Comparison of ENCODE assay signal across 16 mouse cellular contexts in genomic region chr12:117314987-117315386, GRCm38 (mm10).
DNase-seq lines count a peak whose midpoint lies in the region; ATAC-seq and TF ChIP-seq lines count a peak whose summit lies in the region.
"Had no signal": no experiment of that assay in that cellular context is flagged by ENCODE, and none has a peak within 500 bp of the region (broad histone marks: within the 10 kb centered on the region; RNA-seq: fewer than 3 reads in every experiment).

No protein-coding gene starts in this region.

- no peaks in the 10 kb centered on the region for H3K36me3 ChIP-seq in forebrain, embryonic 16.5 days (ENCODE audit: control insufficient read depth, insufficient read depth)
- no peaks in the 10 kb centered on the region for H3K36me3 ChIP-seq in limb, embryonic 14.5 days (ENCODE audit: control insufficient read depth, insufficient read depth, low read length)
- no peaks in the 10 kb centered on the region for H3K36me3 ChIP-seq in neural tube, embryonic 15.5 days
- H3K36me3 ChIP-seq: embryonic facial prominence, embryonic 15.5 days had no signal

- H3K27me3 ChIP-seq in forebrain, embryonic 16.5 days (replicated peaks; ENCODE audit: control insufficient read depth, insufficient read depth, low read length) = no peaks in the 10 kb centered on the region
- no peaks in the 10 kb centered on the region for H3K27me3 ChIP-seq in limb, embryonic 14.5 days (ENCODE audit: control insufficient read depth, insufficient read depth, low read length)
- H3K27me3 ChIP-seq in neural tube, embryonic 15.5 days (replicated peaks) = no peaks in the 10 kb centered on the region
- H3K27me3 ChIP-seq: embryonic facial prominence, embryonic 15.5 days had no signal

- ATAC-seq in forebrain, embryonic 16.5 days = peak; percentile 69
- ATAC-seq in limb, embryonic 14.5 days (ENCODE audit: low FRiP score, low read depth) = peak; percentile 41
- ATAC-seq in neural tube, embryonic 15.5 days (ENCODE audit: low FRiP score) = peak; percentile 28; the same call in 1 of the 2 replicates
- ATAC-seq: intestine, embryonic 16.5 days; lung, postnatal 0 days had no signal

- no peak for TF ChIP-seq CTCF in left cerebral cortex, adult 2 months (IDR thresholded peaks at IDR 0.05)

- 12% methylated on average over 2 of the region's 2 CpGs for WGBS in forebrain, embryonic 16.5 days
- WGBS in limb, embryonic 14.5 days = 67% methylated on average over 2 of the region's 2 CpGs
- 46% methylated on average over 2 of the region's 2 CpGs for WGBS in neural tube, embryonic 15.5 days

- H3K4me3 ChIP-seq in left cerebral cortex, adult 2 months = no peak overlapping the region
- no peak overlapping the region for H3K4me3 ChIP-seq in forebrain, embryonic 16.5 days (replicated peaks; ENCODE audit: low read length)
- no peak overlapping the region for H3K4me3 ChIP-seq in limb, embryonic 14.5 days (replicated peaks; ENCODE audit: low read length)
- no peak overlapping the region for H3K4me3 ChIP-seq in neural tube, embryonic 15.5 days (replicated peaks)
- H3K4me3 ChIP-seq: embryonic facial prominence, embryonic 15.5 days; heart, adult 2 months had no signal

- TF ChIP-seq POLR2A in limb, embryonic 14.5 days (IDR thresholded peaks at IDR 0.05; ENCODE audit: borderline replicate concordance, extremely low read depth, insufficient read depth, insufficient read length) = no peak

- H3K27ac ChIP-seq in left cerebral cortex, adult 2 months = no peak overlapping the region
- H3K27ac ChIP-seq in forebrain, embryonic 16.5 days (ENCODE audit: low read length) = no peak overlapping the region
- H3K27ac ChIP-seq in limb, embryonic 14.5 days (replicated peaks; ENCODE audit: low read depth, low read length) = no peak overlapping the region
- no peak overlapping the region for H3K27ac ChIP-seq in neural tube, embryonic 15.5 days (replicated peaks)
- H3K27ac ChIP-seq: embryonic facial prominence, embryonic 15.5 days; heart, adult 2 months had no signal

- H3K4me2 ChIP-seq in forebrain, embryonic 16.5 days (ENCODE audit: low read length) = no peak overlapping the region
- H3K4me2 ChIP-seq in limb, embryonic 14.5 days (replicated peaks; ENCODE audit: low read depth, low read length, severe bottlenecking) = no peak overlapping the region
- no peak overlapping the region for H3K4me2 ChIP-seq in neural tube, embryonic 15.5 days
- H3K4me2 ChIP-seq: embryonic facial prominence, embryonic 15.5 days had no signal

- DNase-seq in left cerebral cortex, postnatal 4 days = peak; percentile 17
- DNase-seq in left cerebral cortex, adult 2 months (ENCODE audit: extremely low spot score in 1 of 2, low spot score in 2 of 2) = no peak
- DNase-seq in limb, embryonic 14.5 days (ENCODE audit: low spot score) = no peak
- no peak for DNase-seq in MN1 (ENCODE audit: low spot score)
- no peak for DNase-seq in heart, adult 11 months
- no peak for DNase-seq in gastrocnemius, postnatal 25 days
- DNase-seq: adrenal gland, adult 2 months; cerebellum, postnatal 25 days; heart, adult 2 months; heart, postnatal 10 days; kidney, postnatal 36 days had no signal

- no peaks in the 10 kb centered on the region for H3K9me3 ChIP-seq in forebrain, embryonic 16.5 days (ENCODE audit: control insufficient read depth, low read length)
- 0 out of 2 replicates have a peak, but pooled peaks cover 8% of the 10 kb centered on the region for H3K9me3 ChIP-seq in limb, embryonic 14.5 days (ENCODE audit: control insufficient read depth, low read length)
- no peaks in the 10 kb centered on the region for H3K9me3 ChIP-seq in neural tube, embryonic 15.5 days (replicated peaks)

- H3K9ac ChIP-seq in forebrain, embryonic 16.5 days (replicated peaks; ENCODE audit: low read depth, low read length) = no peak overlapping the region
- H3K9ac ChIP-seq in limb, embryonic 14.5 days (ENCODE audit: low read depth, low read length, severe bottlenecking) = no peak overlapping the region
- H3K9ac ChIP-seq in neural tube, embryonic 15.5 days (replicated peaks) = no peak overlapping the region
- H3K9ac ChIP-seq: embryonic facial prominence, embryonic 15.5 days had no signal

- intact Hi-C loops in left cerebral cortex, postnatal 4 days (cut with DNase I) = no loop called here
- intact Hi-C loops in left cerebral cortex, adult 2 months (cut with DNase I) = no loop called here

- 0 out of 2 replicates have a peak, but pooled peaks cover 4% of the 10 kb centered on the region for H3K4me1 ChIP-seq in forebrain, embryonic 16.5 days (replicated peaks; ENCODE audit: control insufficient read depth, insufficient read depth, low read length)
- H3K4me1 ChIP-seq in limb, embryonic 14.5 days (ENCODE audit: control insufficient read depth, insufficient read depth, low read length) = no peaks in the 10 kb centered on the region
- H3K4me1 ChIP-seq in neural tube, embryonic 15.5 days = no peaks in the 10 kb centered on the region
- H3K4me1 ChIP-seq: embryonic facial prominence, embryonic 15.5 days had no signal
